In genomic region chr9:77802461-77802860, GRCm38 (mm10) we compare ENCODE assay signal across 8 mouse cellular contexts. TPM values are rescaled to one million over a fixed set of nuclear protein-coding genes. Genes with fewer than 3 reads are reported as not detected.
A peak's percentile ranks its signal among the peaks of the same experiment; 100 is the strongest.
DNase-seq lines count a peak whose midpoint lies in the region; ATAC-seq and TF ChIP-seq lines count a peak whose summit lies in the region.

No protein-coding gene starts in this region.

- intact Hi-C loops in gastrocnemius, adult 2 months (cut with DNase I), result loop anchor here (5.0 kb wide), 1 partner anchor 225 kb away; no protein-coding TSS in a partner anchor
- intact Hi-C loops in gastrocnemius, postnatal 36 days (cut with DNase I), result no loop called here
- intact Hi-C loops in gastrocnemius, postnatal 14 days (cut with DNase I; ENCODE audit: low total_unique reads), result loop anchor here (5.0 kb wide), 1 partner anchor 220 kb away; no protein-coding TSS in a partner anchor

- no peaks in the 10 kb centered on the region for H3K9me3 ChIP-seq in midbrain, embryonic 10.5 days (replicated peaks)
- no peaks in the 10 kb centered on the region for H3K9me3 ChIP-seq in midbrain, embryonic 13.5 days
- no peaks in the 10 kb centered on the region for H3K9me3 ChIP-seq in intestine, embryonic 16.5 days (ENCODE audit: control insufficient read depth, low read length)

- no peak for ATAC-seq in midbrain, embryonic 13.5 days
- ATAC-seq in intestine, embryonic 16.5 days, result no peak

- peak; percentile 27 for DNase-seq in gastrocnemius, adult 2 months
- DNase-seq in gastrocnemius, postnatal 36 days, result no peak
- DNase-seq in midbrain, embryonic 10.5 days (ENCODE audit: low spot score), result peak; percentile 21
- peak; percentile 57 for DNase-seq in R1 (ENCODE audit: low read depth, low spot score)
- DNase-seq in gastrocnemius, postnatal 14 days, result peak; percentile 11
- peak; percentile 41 for DNase-seq in naive thymus-derived CD4-positive, alpha-beta T cell, adult 2 months (ENCODE audit: low read depth)

- TF ChIP-seq CTCF in gastrocnemius, adult 2 months (IDR thresholded peaks at IDR 0.05), result peak; percentile 73

- H3K27me3 ChIP-seq in midbrain, embryonic 10.5 days (ENCODE audit: low read depth, poor library complexity, severe bottlenecking), result no peaks in the 10 kb centered on the region
- no peaks in the 10 kb centered on the region for H3K27me3 ChIP-seq in midbrain, embryonic 13.5 days
- no peaks in the 10 kb centered on the region for H3K27me3 ChIP-seq in intestine, embryonic 16.5 days (replicated peaks; ENCODE audit: control insufficient read depth, insufficient read depth, low read length)

- H3K27ac ChIP-seq in gastrocnemius, adult 2 months, result no peak overlapping the region
- H3K27ac ChIP-seq in midbrain, embryonic 10.5 days (replicated peaks), result no peak overlapping the region
- H3K27ac ChIP-seq in midbrain, embryonic 13.5 days, result no peak overlapping the region
- no peak overlapping the region for H3K27ac ChIP-seq in intestine, embryonic 16.5 days (ENCODE audit: low read length)

- 0 out of 2 replicates have a peak, but pooled peaks cover 4% of the 10 kb centered on the region for H3K4me1 ChIP-seq in midbrain, embryonic 10.5 days
- peaks cover 5% of the 10 kb centered on the region; the same call in 1 of the 2 replicates for H3K4me1 ChIP-seq in midbrain, embryonic 13.5 days (replicated peaks)
- H3K4me1 ChIP-seq in intestine, embryonic 16.5 days (ENCODE audit: control insufficient read depth, insufficient read depth, low read length), result no peaks in the 10 kb centered on the region

- H3K4me3 ChIP-seq in gastrocnemius, adult 2 months, result no peak overlapping the region
- H3K4me3 ChIP-seq in midbrain, embryonic 10.5 days, result no peak overlapping the region
- no peak overlapping the region for H3K4me3 ChIP-seq in midbrain, embryonic 13.5 days (replicated peaks)
- H3K4me3 ChIP-seq in intestine, embryonic 16.5 days (ENCODE audit: low read length), result no peak overlapping the region

- H3K4me2 ChIP-seq in midbrain, embryonic 13.5 days (replicated peaks), result no peak overlapping the region
- no peak overlapping the region for H3K4me2 ChIP-seq in intestine, embryonic 16.5 days (ENCODE audit: low read depth, low read length)

- H3K9ac ChIP-seq in midbrain, embryonic 13.5 days (replicated peaks), result no peak overlapping the region
- H3K9ac ChIP-seq in intestine, embryonic 16.5 days (ENCODE audit: low read depth, low read length), result no peak overlapping the region

- H3K36me3 ChIP-seq in midbrain, embryonic 10.5 days, result no peaks in the 10 kb centered on the region
- no peaks in the 10 kb centered on the region for H3K36me3 ChIP-seq in midbrain, embryonic 13.5 days
- H3K36me3 ChIP-seq in intestine, embryonic 16.5 days (ENCODE audit: control insufficient read depth, insufficient read depth, low read length), result no peaks in the 10 kb centered on the region

- WGBS in midbrain, embryonic 10.5 days, result 62% methylated on average over 7 of the region's 7 CpGs
- 56% methylated on average over 7 of the region's 7 CpGs for WGBS in midbrain, embryonic 13.5 days
- 60% methylated on average over 7 of the region's 7 CpGs for WGBS in intestine, embryonic 16.5 days

RNA-seq across cellular contexts. Expression of gene Gclc, which starts 48.1 kb away (rescaled TPM):
- total RNA-seq in gastrocnemius, adult 2 months (2021), result 10 to 100 TPM in 1 of 2 experiments, 1 to 10 TPM in 1; 8.9 to 11.2 TPM
- total RNA-seq in gastrocnemius, postnatal 36 days (2021), result 1 to 10 TPM; 8.0 to 9.1 TPM
- polyA plus RNA-seq in midbrain, embryonic 10.5 days (2016; fragmentation: Nextera tagmentation; extraction: Ambion mirVana), result 15.5 and 17.1 TPM in 2 replicates
- 16.3 and 16.8 TPM in 2 replicates for polyA plus RNA-seq in midbrain, embryonic 13.5 days (2015; fragmentation: Nextera tagmentation; extraction: Ambion mirVana)
- total RNA-seq in gastrocnemius, postnatal 14 days (2021), result 1 to 10 TPM; 4.3 to 5.0 TPM
- polyA plus RNA-seq in intestine, embryonic 16.5 days (2015; fragmentation: Nextera tagmentation; extraction: Ambion mirVana), result 4.7 and 10.1 TPM in 2 replicates

Comparison
In these comparisons a context has a peak if more than half of its experiments do, and no peak if none do; other contexts are left out.
1. DNase-seq: peak in gastrocnemius, adult 2 months (single experiment), midbrain, embryonic 10.5 days (single experiment), R1 (single experiment), gastrocnemius, postnatal 14 days (single experiment) and naive thymus-derived CD4-positive, alpha-beta T cell, adult 2 months (single experiment); none in gastrocnemius, postnatal 36 days (0 of 2).